Mouse (Mus musculus) neural tube, embryonic 15.5 days (tissue): Measurements from ENCODE around the gene Ncoa3. TPM values are rescaled to one million over a fixed set of nuclear protein-coding genes. Genes with fewer than 3 reads are reported as not detected.

Experiments used
- ATAC-seq: fragments of 200-750 bp; cut with Nextera tagmentation; 2 replicates; pipeline ENCODE4 v1.8.0; 2017; ENCODE audit warnings: mild to moderate bottlenecking, moderate TSS enrichment, moderate library complexity; ENCODE audit not compliant: low FRiP score
- H3K27ac ChIP-seq: fragments of 300-500 bp; sonication (generic); replicated peaks from 2 replicates; pipeline ENCODE4 v1.5.1; 2015; ENCODE audit warnings: mild to moderate bottlenecking, inconsistent platforms
- H3K27me3 ChIP-seq: fragments of 300-500 bp; sonication (generic); replicated peaks from 2 replicates; pipeline ENCODE4 v1.6.1; 2015; ENCODE audit warnings: inconsistent platforms
- H3K36me3 ChIP-seq: fragments of 300-500 bp; sonication (generic); 2 replicates; pipeline ENCODE4 v1.6.1; 2015; ENCODE audit warnings: inconsistent platforms
- H3K4me1 ChIP-seq: fragments of 300-500 bp; sonication (generic); 2 replicates; pipeline ENCODE4 v1.6.1; 2015; ENCODE audit warnings: inconsistent platforms
- H3K4me2 ChIP-seq: fragments of 300-500 bp; sonication (generic); 2 replicates; pipeline ENCODE4 v1.6.1; 2015; ENCODE audit warnings: inconsistent platforms, mild to moderate bottlenecking, moderate library complexity
- H3K4me3 ChIP-seq: fragments of 300-500 bp; sonication (generic); replicated peaks from 2 replicates; pipeline ENCODE4 v1.5.1; 2015; ENCODE audit warnings: mild to moderate bottlenecking, inconsistent platforms
- H3K9ac ChIP-seq: fragments of 300-500 bp; sonication (generic); replicated peaks from 2 replicates; pipeline ENCODE4 v1.6.1; 2015; ENCODE audit warnings: mild to moderate bottlenecking, inconsistent platforms
- H3K9me3 ChIP-seq: fragments of 300-500 bp; sonication (generic); replicated peaks from 2 replicates; pipeline ENCODE4 v1.6.1; 2016; ENCODE audit warnings: inconsistent platforms
- WGBS: fragments of 180-500 bp; shearing (Covaris S2); methylation state at CpG from one replicate; pipeline ENCODE4 v1.1.7; 2015; ENCODE audit warnings: mixed read lengths; 5-methylcytosine and 5-hydroxymethylcytosine counted together
- polyA plus RNA-seq: library from polyadenylated mRNA; unstranded; fragments of >200 nt; fragmentation: Nextera tagmentation; extraction: Ambion mirVana; gene quantifications from 2 replicates; pipeline ENCODE4 v1.2.1, GENCODE M21; 2015

Ncoa3 gene
- polyA plus RNA-seq, 1 experiment from 2014 or later = 13.3 TPM

GRCm38 (mm10) chr2:166069164-166069563, 76.7 kb downstream of the Ncoa3 start:
- Histone ChIP-seq H3K4me1 (no peaks in the 10 kb centered on the region), H3K9me3 (no peaks in the 10 kb centered on the region), H3K4me2 (no peak overlapping the region), H3K27me3 (no peaks in the 10 kb centered on the region), H3K4me3 (no peak overlapping the region), H3K27ac (no peak overlapping the region), H3K9ac (no peak overlapping the region), H3K36me3 (peaks cover 67% of the 10 kb centered on the region)
- no peak for ATAC-seq
- 90% methylated on average over 5 of the region's 5 CpGs for WGBS

DNA sequence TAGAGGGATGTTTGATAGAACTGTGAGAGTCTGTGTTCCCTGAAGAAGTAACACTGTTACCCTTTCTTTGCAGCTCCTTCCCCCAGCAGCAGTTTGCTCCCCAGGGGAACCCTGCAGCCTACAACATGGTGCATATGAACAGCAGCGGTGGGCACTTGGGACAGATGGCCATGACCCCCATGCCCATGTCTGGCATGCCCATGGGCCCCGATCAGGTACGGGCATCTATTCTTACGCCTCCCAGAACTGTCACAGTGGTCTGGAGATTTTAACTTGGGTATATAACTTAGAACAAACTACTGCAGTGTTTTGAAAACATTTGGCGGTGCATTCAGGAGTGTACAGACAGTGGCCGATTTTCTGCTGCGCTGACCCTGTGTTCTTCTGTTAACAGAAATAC, 77.3 kb downstream of the Ncoa3 start:
- WGBS = 91% methylated on average over 7 of the region's 7 CpGs
- no peak for ATAC-seq
- no peaks in the 10 kb centered on the region for H3K27me3 ChIP-seq
- peaks cover 65% of the 10 kb centered on the region for H3K36me3 ChIP-seq
- H3K4me2 ChIP-seq = no peak overlapping the region
- no peak overlapping the region for H3K4me3 ChIP-seq
- no peaks in the 10 kb centered on the region for H3K4me1 ChIP-seq
- no peaks in the 10 kb centered on the region for H3K9me3 ChIP-seq
- H3K9ac ChIP-seq = no peak overlapping the region
- H3K27ac ChIP-seq = no peak overlapping the region

- H3K36me3 ChIP-seq = peaks cover 54% of the 10 kb centered on the region
These were observed 79.0 kb downstream of the Ncoa3 start for GRCm38 (mm10) chr2:166071481-166071880.

GRCm38 (mm10) chr2:166071889-166072288, 79.5 kb downstream of the Ncoa3 start:
- Histone ChIP-seq H3K27ac (no peak overlapping the region), H3K4me2 (no peak overlapping the region), H3K4me3 (no peak overlapping the region), H3K27me3 (no peaks in the 10 kb centered on the region), H3K9ac (no peak overlapping the region), H3K4me1 (0 out of 2 replicates have a peak, but pooled peaks cover 2% of the 10 kb centered on the region), H3K36me3 (peaks cover 50% of the 10 kb centered on the region), H3K9me3 (no peaks in the 10 kb centered on the region)
- 81% methylated on average over 9 of the region's 9 CpGs for WGBS
- ATAC-seq = no peak

More at GRCm38 (mm10) chr2:166071481-166071880, 79.0 kb downstream of the Ncoa3 start:
- H3K27me3 ChIP-seq = no peaks in the 10 kb centered on the region
- no peak for ATAC-seq
- no peak overlapping the region for H3K4me2 ChIP-seq
- H3K4me1 ChIP-seq = 0 out of 2 replicates have a peak, but pooled peaks cover 2% of the 10 kb centered on the region
- WGBS = 90% methylated on average over 5 of the region's 5 CpGs
- no peak overlapping the region for H3K9ac ChIP-seq
- H3K27ac ChIP-seq = no peak overlapping the region
- no peaks in the 10 kb centered on the region for H3K9me3 ChIP-seq
- no peak overlapping the region for H3K4me3 ChIP-seq

GRCm38 (mm10) chr2:166073082-166073481, 80.6 kb downstream of the Ncoa3 start:
- 90% methylated on average over 10 of the region's 10 CpGs for WGBS
- no peak overlapping the region for H3K27ac ChIP-seq
- no peak for ATAC-seq
- 0 out of 2 replicates have a peak, but pooled peaks cover 2% of the 10 kb centered on the region for H3K4me1 ChIP-seq
- no peak overlapping the region for H3K9ac ChIP-seq
- peaks cover 43% of the 10 kb centered on the region for H3K36me3 ChIP-seq
- no peaks in the 10 kb centered on the region for H3K9me3 ChIP-seq
- no peak overlapping the region for H3K4me2 ChIP-seq
- H3K4me3 ChIP-seq = no peak overlapping the region
- no peaks in the 10 kb centered on the region for H3K27me3 ChIP-seq

- no peak overlapping the region for H3K4me2 ChIP-seq
- no peak overlapping the region for H3K9ac ChIP-seq
- H3K4me1 ChIP-seq = 0 out of 2 replicates have a peak, but pooled peaks cover 2% of the 10 kb centered on the region
- H3K4me3 ChIP-seq = no peak overlapping the region
- 61% methylated on average over 6 of the region's 6 CpGs for WGBS
- ATAC-seq = no peak
- no peak overlapping the region for H3K27ac ChIP-seq
- H3K27me3 ChIP-seq = no peaks in the 10 kb centered on the region
- H3K9me3 ChIP-seq = no peaks in the 10 kb centered on the region
- H3K36me3 ChIP-seq = peaks cover 40% of the 10 kb centered on the region
These were observed 81.9 kb downstream of the Ncoa3 start for GRCm38 (mm10) chr2:166074322-166074721.

GRCm38 (mm10) chr2:166077371-166077770, 84.9 kb downstream of the Ncoa3 start:
- no peak overlapping the region for H3K4me3 ChIP-seq
- no peak for ATAC-seq
- 91% methylated on average over 9 of the region's 9 CpGs for WGBS
- H3K9me3 ChIP-seq = no peaks in the 10 kb centered on the region
- H3K27me3 ChIP-seq = no peaks in the 10 kb centered on the region
- peaks cover 24% of the 10 kb centered on the region for H3K36me3 ChIP-seq
- H3K27ac ChIP-seq = no peak overlapping the region
- peaks cover 7% of the 10 kb centered on the region; the same call in 1 of the 2 replicates for H3K4me1 ChIP-seq
- no peak overlapping the region for H3K9ac ChIP-seq
- H3K4me2 ChIP-seq = no peak overlapping the region

- 90% methylated on average over 14 of the region's 14 CpGs for WGBS
- no peak for ATAC-seq
These were observed 86.8 kb downstream of the Ncoa3 start for GRCm38 (mm10) chr2:166079231-166079630.

DNA sequence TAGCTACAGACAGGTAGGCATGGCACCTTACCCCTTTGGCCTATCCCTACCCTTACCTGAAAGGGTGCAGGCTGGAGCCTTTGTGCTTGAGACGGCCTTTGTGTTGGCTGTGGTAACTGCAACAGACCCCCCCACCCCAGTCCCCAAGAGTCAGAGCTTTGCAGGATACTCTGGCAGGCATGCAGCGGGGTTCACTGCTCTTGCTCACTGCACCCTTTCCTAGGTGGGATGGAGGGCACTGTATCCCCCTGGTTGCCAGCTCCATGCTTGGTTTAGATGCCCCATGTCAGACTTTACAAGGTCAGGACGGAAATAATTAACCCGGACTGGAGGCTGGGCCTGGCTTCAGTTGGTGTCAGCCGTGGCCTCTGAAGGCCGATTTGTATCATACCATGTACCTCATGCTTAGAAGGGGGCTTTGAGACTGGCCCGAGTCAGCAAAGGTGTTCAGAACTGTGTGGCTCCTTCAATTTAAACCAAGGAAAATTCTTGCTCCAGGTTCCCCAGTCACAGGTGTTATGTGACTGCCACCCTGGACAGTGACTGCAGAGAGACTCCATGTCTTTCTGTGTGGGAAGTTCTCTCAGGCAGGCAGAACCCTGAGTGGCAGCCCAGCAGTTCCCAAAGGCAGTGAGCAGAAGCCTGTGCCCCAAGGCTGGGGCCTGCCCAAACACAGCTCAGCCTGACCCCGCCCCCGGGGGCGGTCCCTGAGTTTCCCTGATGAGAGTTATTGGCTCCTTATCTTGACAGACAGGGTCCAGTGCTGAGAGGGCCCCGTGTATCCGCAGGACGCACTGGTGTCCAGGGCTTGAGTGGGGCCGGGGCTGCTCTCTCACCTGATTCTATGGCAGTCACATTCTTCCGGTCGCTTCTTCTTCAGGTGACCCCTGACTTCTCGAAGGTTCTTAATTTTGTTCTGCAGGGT, 87.8 kb downstream of the Ncoa3 start:
- Histone ChIP-seq H3K36me3 (peaks cover 13% of the 10 kb centered on the region; the same call in 1 of the 2 replicates), H3K4me1 (peaks cover 7% of the 10 kb centered on the region; the same call in 1 of the 2 replicates), H3K27ac (no peak overlapping the region), H3K27me3 (no peaks in the 10 kb centered on the region), H3K4me2 (no peak overlapping the region), H3K4me3 (no peak overlapping the region), H3K9me3 (no peaks in the 10 kb centered on the region), H3K9ac (no peak overlapping the region)
- 63% methylated on average over 17 of the region's 17 CpGs for WGBS
- ATAC-seq = no peak

More at GRCm38 (mm10) chr2:166079231-166079630, 86.8 kb downstream of the Ncoa3 start:
- no peaks in the 10 kb centered on the region for H3K9me3 ChIP-seq
- H3K4me1 ChIP-seq = peaks cover 7% of the 10 kb centered on the region; the same call in 1 of the 2 replicates
- H3K9ac ChIP-seq = no peak overlapping the region
- no peaks in the 10 kb centered on the region for H3K27me3 ChIP-seq
- H3K4me3 ChIP-seq = no peak overlapping the region
- H3K4me2 ChIP-seq = no peak overlapping the region
- H3K36me3 ChIP-seq = peaks cover 13% of the 10 kb centered on the region; the same call in 1 of the 2 replicates
- H3K27ac ChIP-seq = no peak overlapping the region

GRCm38 (mm10) chr2:166080967-166081750, 88.7 kb downstream of the Ncoa3 start:
- H3K27ac ChIP-seq = no peak overlapping the region
- peaks cover 6% of the 10 kb centered on the region; the same call in 1 of the 2 replicates for H3K4me1 ChIP-seq
- H3K36me3 ChIP-seq = peaks cover 19% of the 10 kb centered on the region; the same call in 1 of the 2 replicates
- H3K4me3 ChIP-seq = no peak overlapping the region
- H3K9me3 ChIP-seq = no peaks in the 10 kb centered on the region
- no peak overlapping the region for H3K4me2 ChIP-seq
- no peaks in the 10 kb centered on the region for H3K27me3 ChIP-seq
- H3K9ac ChIP-seq = no peak overlapping the region
- WGBS = 87% methylated on average over 21 of the region's 21 CpGs
- ATAC-seq = no peak

GRCm38 (mm10) chr2:166082193-166082592, 89.8 kb downstream of the Ncoa3 start:
- Histone ChIP-seq H3K27me3 (no peaks in the 10 kb centered on the region), H3K9me3 (no peaks in the 10 kb centered on the region), H3K4me2 (no peak overlapping the region), H3K27ac (no peak overlapping the region), H3K4me1 (peaks cover 5% of the 10 kb centered on the region; the same call in 1 of the 2 replicates), H3K36me3 (peaks cover 29% of the 10 kb centered on the region; the same call in 1 of the 2 replicates), H3K4me3 (no peak overlapping the region), H3K9ac (no peak overlapping the region)
- no peak for ATAC-seq
- WGBS = 73% methylated on average over 5 of the region's 5 CpGs
